Mouse (Mus musculus): ENCODE results near the gene Nfkbid. TPM values are rescaled to one million over a fixed set of nuclear protein-coding genes. Genes with fewer than 3 reads are reported as not detected.

Nfkbid gene
- polyA plus RNA-seq, 1 experiment from 2014 or later, result 1.2 TPM

DNA sequence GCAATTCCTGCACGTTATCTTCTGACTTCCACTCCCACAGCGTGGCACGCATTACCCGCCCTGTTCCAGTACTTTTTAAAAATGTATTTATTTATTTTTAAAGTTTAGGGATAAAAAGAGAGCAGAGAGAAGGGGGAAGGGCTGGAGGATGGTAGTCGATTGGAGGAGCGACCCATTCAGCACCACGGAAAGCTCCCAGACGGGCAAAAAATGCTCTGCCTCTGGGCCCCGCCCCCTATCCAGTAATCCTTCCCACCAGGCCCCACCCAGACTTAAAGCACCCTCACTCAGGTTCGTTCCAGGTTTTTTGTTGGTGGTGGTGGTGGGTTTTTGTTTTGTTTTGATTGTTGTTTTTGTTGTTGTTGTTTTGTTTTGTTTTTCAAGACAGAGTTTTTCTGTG is 12.7 kb downstream of the Nfkbid start:
- H3K9ac ChIP-seq (replicated peaks), result no peak overlapping the region
- H3K27me3 ChIP-seq, result no peaks in the 10 kb centered on the region
- no peak overlapping the region for H3K4me2 ChIP-seq (replicated peaks)
- no peak overlapping the region for H3K27ac ChIP-seq
- ATAC-seq, result no peak
- peaks cover 47% of the 10 kb centered on the region for H3K36me3 ChIP-seq
- no peaks in the 10 kb centered on the region for H3K4me1 ChIP-seq (replicated peaks)
- 6% methylated on average over 10 of the region's 10 CpGs for WGBS
- H3K9me3 ChIP-seq, result no peaks in the 10 kb centered on the region
- H3K4me3 ChIP-seq (replicated peaks), result no peak overlapping the region

DNA sequence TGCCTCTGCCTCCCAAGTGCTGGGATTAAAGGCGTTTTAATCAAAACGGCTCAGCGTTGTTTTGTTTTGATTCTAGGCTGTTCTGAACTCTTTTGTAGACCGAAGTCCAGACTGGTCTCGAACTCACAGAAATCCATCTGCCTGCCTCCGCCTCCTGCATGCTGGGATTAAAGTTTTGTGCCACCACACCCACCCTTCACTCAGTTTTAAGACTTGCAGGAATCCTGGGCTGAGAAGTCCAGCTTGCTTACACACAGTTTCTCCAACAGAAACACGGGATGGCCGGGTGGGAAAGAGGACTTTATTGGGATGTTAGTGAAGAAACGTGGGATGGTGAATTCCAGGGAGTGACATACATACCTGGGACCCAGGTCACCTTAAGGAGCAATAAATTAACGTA is 13.2 kb downstream of the Nfkbid start:
- no peak overlapping the region for H3K4me2 ChIP-seq (replicated peaks)
- 78% methylated on average over 10 of the region's 10 CpGs for WGBS

DNA sequence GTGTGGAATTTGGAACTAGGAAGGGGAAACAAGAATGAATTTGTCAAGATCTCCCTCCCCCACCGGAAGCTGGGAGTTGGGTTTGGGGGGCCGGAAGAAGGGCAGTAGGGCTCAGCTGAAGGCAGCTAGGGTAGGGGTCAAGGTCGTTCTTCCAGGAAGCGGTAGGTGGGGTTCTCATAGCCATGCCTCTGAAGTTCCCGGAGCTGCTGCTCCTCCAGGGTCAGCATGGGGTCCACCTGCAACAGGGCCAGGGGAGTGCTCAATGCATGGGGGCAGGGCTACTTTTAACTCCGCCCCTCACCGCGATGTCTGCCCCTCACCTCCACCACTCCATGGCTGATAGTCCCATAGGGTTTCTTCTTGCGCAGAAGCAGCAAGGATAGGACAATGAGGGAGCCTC is 13.6 kb downstream of the Nfkbid start:
- no peaks in the 10 kb centered on the region for H3K9me3 ChIP-seq
- no peak overlapping the region for H3K4me3 ChIP-seq (replicated peaks)
- 58% methylated on average over 9 of the region's 9 CpGs for whole genome bisulfite sequencing
- no peaks in the 10 kb centered on the region for H3K27me3 ChIP-seq
- H3K4me1 ChIP-seq (replicated peaks), result no peaks in the 10 kb centered on the region
- H3K27ac ChIP-seq, result no peak overlapping the region
- no peak overlapping the region for H3K9ac ChIP-seq (replicated peaks)
- no peak overlapping the region for H3K4me2 ChIP-seq (replicated peaks)
- H3K36me3 ChIP-seq, result peaks cover 56% of the 10 kb centered on the region
- no peak for ATAC-seq

More for the DNA sequence above, 13.2 kb downstream of the Nfkbid start:
- Histone ChIP-seq H3K27me3 (no peaks in the 10 kb centered on the region), H3K9ac (replicated peaks) (no peak overlapping the region), H3K4me3 (replicated peaks) (no peak overlapping the region), H3K27ac (no peak overlapping the region), H3K4me1 (replicated peaks) (no peaks in the 10 kb centered on the region), H3K9me3 (no peaks in the 10 kb centered on the region), H3K36me3 (peaks cover 52% of the 10 kb centered on the region)
- no peak for ATAC-seq

DNA sequence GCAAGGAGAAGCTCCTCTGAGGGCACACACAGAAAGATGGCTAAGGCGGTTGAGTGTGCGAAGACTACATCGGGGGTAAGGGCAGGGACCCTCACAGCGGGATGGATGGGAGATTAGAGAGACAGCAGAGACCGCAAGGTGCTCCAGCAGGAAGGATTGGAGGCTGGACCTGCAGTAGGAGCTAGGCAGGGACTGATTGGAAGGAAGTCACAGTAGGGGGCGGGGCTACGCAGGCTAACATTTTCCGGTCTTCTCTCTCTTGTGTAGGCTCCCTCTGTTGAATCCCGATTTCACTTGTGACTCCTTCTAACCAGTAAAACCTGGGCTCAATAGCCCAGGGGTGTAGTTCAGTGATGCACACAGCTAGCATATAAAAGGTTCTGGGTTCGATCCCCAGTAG is 15.3 kb downstream of the Nfkbid start:
- Histone ChIP-seq H3K9ac (replicated peaks) (no peak overlapping the region), H3K36me3 (peaks cover 71% of the 10 kb centered on the region), H3K4me2 (replicated peaks) (no peak overlapping the region), H3K4me1 (replicated peaks) (peaks cover 7% of the 10 kb centered on the region), H3K9me3 (no peaks in the 10 kb centered on the region), H3K27ac (no peak overlapping the region), H3K27me3 (no peaks in the 10 kb centered on the region), H3K4me3 (replicated peaks) (no peak overlapping the region)
- 23% methylated on average over 10 of the region's 10 CpGs for WGBS
- no peak for ATAC-seq

DNA sequence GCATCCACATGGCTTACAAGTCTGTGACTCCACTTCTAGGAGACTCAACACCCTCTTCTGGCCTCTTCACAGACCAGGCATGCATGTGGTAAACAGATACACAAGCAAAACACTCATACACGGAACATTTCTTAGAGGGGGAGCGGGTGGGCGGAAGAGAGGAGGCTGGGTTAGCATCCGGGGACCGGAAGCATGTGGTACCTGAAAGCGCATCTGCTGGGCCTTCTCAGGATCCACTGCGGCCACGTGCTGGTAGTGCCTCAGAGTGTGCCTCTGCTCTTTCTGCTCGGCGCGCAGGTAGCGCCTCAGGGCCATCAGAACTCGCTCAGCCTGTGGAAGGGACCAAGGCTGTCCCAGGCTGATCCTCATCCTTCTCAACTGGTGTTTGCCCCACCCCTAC is 18.2 kb downstream of the Nfkbid start:
- H3K4me3 ChIP-seq (replicated peaks), result no peak overlapping the region
- no peak overlapping the region for H3K27ac ChIP-seq
- H3K36me3 ChIP-seq, result peaks cover 80% of the 10 kb centered on the region
- H3K9ac ChIP-seq (replicated peaks), result no peak overlapping the region
- ATAC-seq, result no peak
- no peaks in the 10 kb centered on the region for H3K9me3 ChIP-seq
- peaks cover 32% of the 10 kb centered on the region for H3K4me1 ChIP-seq (replicated peaks)
- H3K27me3 ChIP-seq, result no peaks in the 10 kb centered on the region
- 78% methylated on average over 13 of the region's 13 CpGs for WGBS
- no peak overlapping the region for H3K4me2 ChIP-seq (replicated peaks)

- H3K4me1 ChIP-seq (replicated peaks), result peaks cover 33% of the 10 kb centered on the region
- H3K36me3 ChIP-seq, result peaks cover 70% of the 10 kb centered on the region
- H3K4me2 ChIP-seq (replicated peaks), result no peak overlapping the region
- WGBS, result 31% methylated on average over 4 of the region's 5 CpGs
- no peaks in the 10 kb centered on the region for H3K9me3 ChIP-seq
- H3K9ac ChIP-seq (replicated peaks), result no peak overlapping the region
- H3K27me3 ChIP-seq, result no peaks in the 10 kb centered on the region
- no peak overlapping the region for H3K27ac ChIP-seq
- H3K4me3 ChIP-seq (replicated peaks), result no peak overlapping the region
- ATAC-seq, result no peak
Measured at GRCm38 (mm10) chr7:30440697-30441096, 19.2 kb downstream of the Nfkbid start.

GRCm38 (mm10) chr7:30443696-30444095 is 22.2 kb downstream of the Nfkbid start:
- Histone ChIP-seq H3K4me3 (replicated peaks) (peak overlapping the region; percentile 84), H3K4me2 (replicated peaks) (peak overlapping the region; percentile 85), H3K27ac (peak overlapping the region; percentile 99), H3K4me1 (replicated peaks) (peaks cover 42% of the 10 kb centered on the region), H3K27me3 (no peaks in the 10 kb centered on the region), H3K9me3 (no peaks in the 10 kb centered on the region), H3K9ac (replicated peaks) (peak overlapping the region; percentile 97), H3K36me3 (peaks cover 43% of the 10 kb centered on the region)
- ATAC-seq, result no peak
- WGBS, result 17% methylated on average over 9 of the region's 9 CpGs

GRCm38 (mm10) chr7:30444154-30444970 is 22.8 kb downstream of the Nfkbid start:
- Histone ChIP-seq H3K4me3 (replicated peaks) (peak overlapping the region; percentile 84), H3K9ac (replicated peaks) (peak overlapping the region; percentile 97), H3K27me3 (no peaks in the 10 kb centered on the region), H3K27ac (peak overlapping the region; percentile 99), H3K9me3 (no peaks in the 10 kb centered on the region), H3K36me3 (peaks cover 36% of the 10 kb centered on the region), H3K4me1 (replicated peaks) (peaks cover 42% of the 10 kb centered on the region), H3K4me2 (replicated peaks) (peak overlapping the region; percentile 85)
- under 1% methylated on average over 36 of the region's 38 CpGs for WGBS
- ATAC-seq, result peak; percentile 69

DNA sequence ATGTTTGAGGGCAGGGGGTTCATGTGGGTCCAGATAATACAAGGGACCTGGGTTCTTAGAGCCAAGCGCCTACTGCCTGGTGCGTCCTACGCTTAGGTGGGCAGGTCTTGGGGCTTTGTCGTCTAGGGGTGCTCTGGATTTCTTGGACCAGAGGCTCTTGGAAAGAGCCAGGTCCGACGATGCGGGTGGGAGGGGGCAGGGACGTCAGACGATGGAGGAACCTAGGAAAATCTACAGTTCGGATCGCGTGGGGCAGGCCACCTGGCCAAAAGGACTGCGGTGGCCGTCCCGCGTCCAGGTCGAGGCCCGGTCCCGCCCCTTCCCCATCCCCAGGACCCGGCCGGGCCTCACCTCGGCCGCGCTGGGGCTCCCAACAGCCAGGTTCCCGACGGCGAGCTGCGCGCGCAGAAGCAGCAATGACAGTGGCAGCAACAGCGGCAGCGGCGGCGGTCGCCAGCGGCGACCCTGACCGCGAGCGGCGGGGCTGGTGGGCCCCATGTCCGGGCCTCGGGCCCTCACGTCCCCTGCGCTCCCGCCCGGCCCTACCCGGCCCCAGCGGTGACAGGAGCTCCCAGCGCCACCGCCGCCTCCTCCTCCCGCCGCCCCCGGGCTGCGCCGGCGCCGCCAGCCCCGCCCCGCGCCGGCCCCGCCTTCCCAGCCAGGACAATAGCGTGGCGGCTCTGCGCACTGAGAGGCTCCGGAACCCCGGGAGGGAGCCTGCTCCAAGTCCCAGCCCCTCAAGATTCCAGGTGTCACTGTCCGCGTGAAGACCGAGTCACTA is 23.6 kb downstream of the Nfkbid start, which contains the start of gene Aplp1:
TSS of gene Aplp1 (minus strand) at position 565 of the 781 bp plus-strand sequence.
- Histone ChIP-seq H3K27me3 (no peaks in the 10 kb centered on the region), H3K27ac (peak within 1 kb of the TSS; percentile 99), H3K4me2 (replicated peaks) (peak within 1 kb of the TSS; percentile 85), H3K4me3 (replicated peaks) (peak within 1 kb of the TSS; percentile 84), H3K9ac (replicated peaks) (peak within 1 kb of the TSS; percentile 97), H3K4me1 (replicated peaks) (peaks cover 42% of the 10 kb centered on the region), H3K9me3 (no peaks in the 10 kb centered on the region), H3K36me3 (peaks cover 28% of the 10 kb centered on the region)
- peak; percentile 83 for ATAC-seq
- under 1% methylated on average over 62 of the region's 72 CpGs for WGBS

DNA sequence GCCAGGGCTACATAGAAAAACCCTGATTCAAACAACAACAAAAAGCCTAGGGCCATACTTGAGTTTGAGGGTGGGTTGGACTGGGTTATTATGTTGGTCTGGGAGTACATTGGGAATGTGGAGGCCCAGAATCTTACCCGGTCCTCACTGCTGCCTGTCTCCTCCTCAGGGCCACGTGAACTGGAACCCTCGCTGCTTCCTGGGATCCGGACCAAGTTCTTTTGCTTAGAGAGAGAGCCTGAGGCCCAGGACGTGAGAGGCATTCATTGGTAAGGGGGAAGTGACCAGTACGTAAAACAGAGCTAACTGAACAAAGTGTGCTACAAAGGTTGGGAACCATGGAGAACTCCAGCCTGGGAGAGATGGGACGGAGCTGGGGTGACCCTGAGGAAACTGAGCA is 28.7 kb downstream of the Nfkbid start:
- Histone ChIP-seq H3K9me3 (no peaks in the 10 kb centered on the region), H3K27me3 (peaks cover 43% of the 10 kb centered on the region), H3K4me1 (replicated peaks) (peaks cover 20% of the 10 kb centered on the region), H3K27ac (no peak overlapping the region), H3K9ac (replicated peaks) (no peak overlapping the region), H3K4me3 (replicated peaks) (no peak overlapping the region), H3K4me2 (replicated peaks) (no peak overlapping the region), H3K36me3 (no peaks in the 10 kb centered on the region)
- WGBS, result 81% methylated on average over 7 of the region's 7 CpGs
- ATAC-seq, result no peak

- ATAC-seq, result no peak
- peaks cover 32% of the 10 kb centered on the region for H3K4me1 ChIP-seq (replicated peaks)
- H3K9ac ChIP-seq (replicated peaks), result no peak overlapping the region
- no peaks in the 10 kb centered on the region for H3K36me3 ChIP-seq
- H3K27me3 ChIP-seq, result peaks cover 74% of the 10 kb centered on the region
- no peaks in the 10 kb centered on the region for H3K9me3 ChIP-seq
- peak overlapping the region; percentile 22; the same call in 1 of the 2 replicates for H3K4me2 ChIP-seq (replicated peaks)
- H3K4me3 ChIP-seq (replicated peaks), result no peak overlapping the region; the same call in 1 of the 2 replicates
- WGBS, result 16% methylated on average over 25 of the region's 25 CpGs
- H3K27ac ChIP-seq, result no peak overlapping the region
Measured at GRCm38 (mm10) chr7:30453327-30453726, 31.8 kb downstream of the Nfkbid start.

- no peak overlapping the region for H3K4me3 ChIP-seq (replicated peaks)
- no peaks in the 10 kb centered on the region for H3K9me3 ChIP-seq
- 1% methylated on average over 25 of the region's 25 CpGs for WGBS
- H3K4me1 ChIP-seq (replicated peaks), result peaks cover 35% of the 10 kb centered on the region
- no peak overlapping the region for H3K27ac ChIP-seq
- peak overlapping the region; percentile 22; the same call in 1 of the 2 replicates for H3K4me2 ChIP-seq (replicated peaks)
- no peaks in the 10 kb centered on the region for H3K36me3 ChIP-seq
- H3K27me3 ChIP-seq, result peaks cover 78% of the 10 kb centered on the region
- H3K9ac ChIP-seq (replicated peaks), result no peak overlapping the region
- no peak for ATAC-seq
Measured at GRCm38 (mm10) chr7:30453766-30454165, 32.2 kb downstream of the Nfkbid start.

Measured in midbrain, embryonic 13.5 days (tissue).